In the genomic region with DNA sequence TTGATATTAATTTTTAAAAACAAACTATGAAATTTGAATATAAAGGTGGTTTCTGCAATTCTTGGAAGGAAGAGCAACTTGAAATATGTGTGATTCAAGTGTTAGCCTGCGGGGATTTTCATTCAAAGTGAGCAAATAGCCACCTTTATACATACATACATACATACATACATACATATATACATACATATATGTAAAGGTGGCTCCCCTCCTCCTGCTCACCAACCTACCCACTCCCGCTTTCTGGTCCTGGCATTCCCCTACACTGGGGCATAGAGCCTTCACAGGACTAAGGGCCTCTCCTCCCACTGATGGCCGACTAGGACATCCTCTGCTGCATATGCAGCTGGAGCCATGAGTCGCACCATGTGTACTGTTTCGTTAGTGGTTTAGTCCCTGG, we compare ENCODE assay signal across 32 mouse cellular contexts.
"Had no signal": no experiment of that assay in that cellular context is flagged by ENCODE, and none has a peak within 500 bp of the region (broad histone marks: within the 10 kb centered on the region; RNA-seq: fewer than 3 reads in every experiment).

No protein-coding gene starts in this region.

- ATAC-seq: hindbrain, embryonic 16.5 days; hindbrain, postnatal 0 days; inflammation-experienced regulatory T-cells, adult 6 months had no signal

- H3K4me1 ChIP-seq: heart, embryonic 15.5 days; hindbrain, embryonic 10.5 days; hindbrain, embryonic 12.5 days; hindbrain, embryonic 13.5 days; hindbrain, embryonic 15.5 days; kidney, embryonic 15.5 days had no signal

- H3K9ac ChIP-seq: heart, embryonic 12.5 days; heart, embryonic 13.5 days; heart, embryonic 15.5 days; hindbrain, embryonic 12.5 days; hindbrain, embryonic 13.5 days; hindbrain, embryonic 14.5 days; hindbrain, embryonic 15.5 days; kidney, embryonic 15.5 days had no signal

- H3K4me2 ChIP-seq: heart, embryonic 11.5 days; heart, embryonic 12.5 days; heart, embryonic 13.5 days; heart, embryonic 15.5 days; hindbrain, embryonic 12.5 days; hindbrain, embryonic 13.5 days; hindbrain, embryonic 14.5 days; hindbrain, embryonic 15.5 days; kidney, embryonic 15.5 days had no signal

- DNase-seq: heart, postnatal 10 days; heart, postnatal 14 days; heart, postnatal 4 days; kidney, adult 11 months; kidney, adult 18-20 months; kidney, adult 2 months; kidney, adult 8-10 months; kidney, adult 9 months; kidney, postnatal 10 days; kidney, postnatal 14 days; kidney, postnatal 25 days; kidney, postnatal 36 days; kidney, postnatal 4 days; layer of hippocampus, adult 9-11 months; layer of hippocampus, postnatal 36 days had no signal

- H3K27me3 ChIP-seq: heart, embryonic 12.5 days; heart, embryonic 13.5 days; heart, embryonic 15.5 days; hindbrain, embryonic 12.5 days; hindbrain, embryonic 13.5 days; hindbrain, embryonic 15.5 days; kidney, embryonic 15.5 days had no signal

- H3K27ac ChIP-seq: heart, embryonic 10.5 days; heart, embryonic 13.5 days; heart, embryonic 15.5 days; hindbrain, embryonic 10.5 days; hindbrain, embryonic 12.5 days; hindbrain, embryonic 13.5 days; hindbrain, embryonic 14.5 days; hindbrain, embryonic 15.5 days; hindbrain, postnatal 0 days; kidney, embryonic 15.5 days; kidney, postnatal 0 days; layer of hippocampus, adult 2 months; left cerebral cortex, adult 2 months had no signal

- H3K9me3 ChIP-seq: heart, embryonic 10.5 days; heart, embryonic 12.5 days; heart, embryonic 13.5 days; heart, embryonic 15.5 days; hindbrain, embryonic 10.5 days; hindbrain, embryonic 12.5 days; hindbrain, embryonic 13.5 days; hindbrain, embryonic 15.5 days; kidney, embryonic 15.5 days had no signal

- H3K4me3 ChIP-seq: heart, embryonic 10.5 days; heart, embryonic 12.5 days; heart, embryonic 13.5 days; heart, embryonic 15.5 days; hindbrain, embryonic 10.5 days; hindbrain, embryonic 12.5 days; hindbrain, embryonic 13.5 days; hindbrain, embryonic 15.5 days; kidney, embryonic 15.5 days; layer of hippocampus, adult 2 months; left cerebral cortex, adult 2 months had no signal

- H3K36me3 ChIP-seq: heart, embryonic 10.5 days; heart, embryonic 12.5 days; heart, embryonic 13.5 days; heart, embryonic 15.5 days; hindbrain, embryonic 10.5 days; hindbrain, embryonic 12.5 days; hindbrain, embryonic 13.5 days; hindbrain, embryonic 15.5 days; kidney, embryonic 15.5 days had no signal
